Mouse (Mus musculus): ENCODE results near the gene Necab3. TPM values are rescaled to one million over a fixed set of nuclear protein-coding genes. Genes with fewer than 3 reads are reported as not detected.

The Necab3 gene
- polyA plus RNA-seq, 1 experiment from 2014 or later, result 1.2 TPM

DNA sequence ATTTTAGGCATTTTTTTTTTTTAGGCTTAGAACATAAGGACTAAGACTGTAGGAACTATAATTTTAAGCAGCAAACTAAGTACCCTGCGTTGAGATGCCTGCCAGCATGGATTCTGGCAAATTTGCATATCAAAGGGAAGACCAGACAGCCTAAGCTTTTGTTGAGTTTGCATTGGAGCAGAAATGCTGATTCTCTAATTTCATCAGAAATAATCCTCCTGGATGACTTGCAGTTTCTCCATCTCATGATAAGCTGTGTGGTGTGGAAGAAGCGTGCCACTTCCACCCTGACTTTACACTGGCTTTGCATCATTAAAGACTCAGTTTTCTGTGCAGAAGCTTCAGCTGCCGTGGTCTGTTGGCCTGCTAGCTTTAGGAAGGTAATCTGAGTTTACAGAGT lies 25.8 kb downstream of the Necab3 start:
- Histone ChIP-seq H3K27me3 (replicated peaks) (no peaks in the 10 kb centered on the region), H3K4me2 (replicated peaks) (no peak overlapping the region), H3K9ac (no peak overlapping the region), H3K4me1 (replicated peaks) (no peaks in the 10 kb centered on the region), H3K36me3 (peaks cover 23% of the 10 kb centered on the region), H3K27ac (no peak overlapping the region), H3K4me3 (replicated peaks) (no peak overlapping the region), H3K9me3 (no peaks in the 10 kb centered on the region)
- 70% methylated on average over 3 of the region's 3 CpGs for WGBS
- no peak for ATAC-seq

DNA sequence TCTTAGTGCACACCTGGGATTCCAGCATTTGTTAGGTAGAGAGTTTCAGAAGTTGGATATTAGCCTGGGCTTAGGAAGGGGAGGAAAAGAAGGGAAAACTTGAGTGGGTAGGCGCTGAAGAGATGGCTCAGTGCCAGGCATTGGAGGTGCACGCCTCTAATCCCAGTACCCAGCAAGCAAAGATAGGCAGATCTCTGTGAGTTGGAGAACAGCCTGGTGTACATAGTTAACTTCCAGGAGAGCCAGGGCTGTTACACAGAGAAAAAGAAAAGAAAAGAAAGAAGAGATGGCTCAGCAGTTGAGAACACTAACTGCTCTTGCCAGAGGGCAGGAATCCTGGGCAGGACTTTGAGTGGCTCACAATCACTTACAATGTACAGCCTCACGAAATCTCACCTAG lies 32.2 kb downstream of the Necab3 start:
- Histone ChIP-seq H3K4me3 (replicated peaks) (no peak overlapping the region), H3K27me3 (replicated peaks) (no peaks in the 10 kb centered on the region), H3K4me1 (replicated peaks) (no peaks in the 10 kb centered on the region), H3K27ac (no peak overlapping the region), H3K9me3 (no peaks in the 10 kb centered on the region), H3K36me3 (peaks cover 17% of the 10 kb centered on the region), H3K4me2 (replicated peaks) (no peak overlapping the region), H3K9ac (no peak overlapping the region)
- no peak for ATAC-seq
- WGBS, result 78% methylated on average over 3 of the region's 3 CpGs

DNA sequence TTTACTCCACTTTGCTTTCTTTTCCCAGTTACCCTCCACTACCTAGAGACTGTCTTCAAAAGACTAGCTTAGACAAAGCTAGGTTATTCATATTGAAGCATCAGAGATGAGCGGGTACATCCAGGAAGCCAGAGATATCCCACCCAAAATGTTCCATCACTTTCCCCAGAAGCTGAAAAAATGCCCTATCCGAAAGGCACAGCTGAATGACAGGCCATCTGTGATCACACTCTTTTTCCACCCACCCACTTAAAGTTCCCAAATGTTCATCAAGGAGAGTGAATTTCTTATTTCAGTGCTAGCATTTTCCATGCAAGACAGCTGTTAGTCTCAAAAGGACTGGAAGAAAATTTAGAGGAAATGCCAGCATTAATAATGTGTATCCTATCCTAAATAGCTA lies 33.4 kb downstream of the Necab3 start:
- WGBS, result 90% methylated on average over 2 of the region's 2 CpGs
- Histone ChIP-seq H3K36me3 (peaks cover 9% of the 10 kb centered on the region), H3K27ac (no peak overlapping the region), H3K4me2 (replicated peaks) (no peak overlapping the region), H3K4me1 (replicated peaks) (no peaks in the 10 kb centered on the region), H3K9me3 (no peaks in the 10 kb centered on the region), H3K4me3 (replicated peaks) (no peak overlapping the region), H3K9ac (no peak overlapping the region), H3K27me3 (replicated peaks) (no peaks in the 10 kb centered on the region)
- ATAC-seq, result no peak

DNA sequence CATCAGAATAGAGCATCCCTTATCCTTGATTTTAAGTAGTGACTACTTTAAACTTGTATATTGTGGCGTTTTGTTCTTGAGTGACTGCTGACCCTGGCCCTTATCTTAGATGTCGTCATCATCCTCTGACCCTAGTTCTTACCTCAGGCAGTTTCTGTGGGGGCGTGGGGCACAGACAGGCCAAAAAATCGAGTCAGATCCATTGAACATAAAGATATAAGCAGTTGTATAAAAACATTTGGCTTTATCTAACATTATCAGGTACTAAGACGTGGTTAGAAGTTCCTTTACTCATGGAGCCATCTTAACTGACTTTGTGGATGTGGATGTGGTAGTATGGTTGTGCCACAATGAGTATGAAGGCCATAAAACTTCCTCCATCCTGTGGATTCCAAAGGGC lies 36.4 kb downstream of the Necab3 start:
- no peak overlapping the region for H3K4me3 ChIP-seq (replicated peaks)
- H3K36me3 ChIP-seq, result peaks cover 6% of the 10 kb centered on the region; the same call in 1 of the 2 replicates
- no peak overlapping the region for H3K4me2 ChIP-seq (replicated peaks)
- 91% methylated on average over 5 of the region's 5 CpGs for WGBS
- H3K4me1 ChIP-seq (replicated peaks), result no peaks in the 10 kb centered on the region
- H3K27ac ChIP-seq, result no peak overlapping the region
- no peaks in the 10 kb centered on the region for H3K27me3 ChIP-seq (replicated peaks)
- no peak for ATAC-seq
- H3K9me3 ChIP-seq, result no peaks in the 10 kb centered on the region
- H3K9ac ChIP-seq, result no peak overlapping the region

DNA sequence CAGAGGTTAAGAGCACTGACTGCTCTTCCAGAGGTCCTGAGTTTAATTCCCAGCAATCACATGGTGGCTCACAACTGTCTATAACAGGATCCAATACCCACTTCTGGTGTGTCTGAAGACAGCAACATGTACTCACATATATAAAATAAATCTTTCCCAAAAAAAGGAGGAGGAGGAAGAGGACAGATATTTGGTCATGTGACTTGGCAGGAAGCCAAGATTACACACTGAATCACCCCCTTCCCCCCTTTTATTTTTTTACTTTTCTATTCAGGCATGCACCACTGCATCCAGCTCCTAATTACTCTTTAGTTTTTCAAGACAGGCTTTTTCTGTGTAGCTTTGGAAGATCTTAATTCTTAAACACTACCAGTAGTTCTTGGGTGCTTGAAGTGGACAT lies 37.2 kb downstream of the Necab3 start:
- Histone ChIP-seq H3K27me3 (replicated peaks) (no peaks in the 10 kb centered on the region), H3K4me3 (replicated peaks) (no peak overlapping the region), H3K27ac (no peak overlapping the region), H3K4me1 (replicated peaks) (no peaks in the 10 kb centered on the region), H3K4me2 (replicated peaks) (no peak overlapping the region), H3K36me3 (peaks cover 6% of the 10 kb centered on the region; the same call in 1 of the 2 replicates), H3K9me3 (no peaks in the 10 kb centered on the region), H3K9ac (no peak overlapping the region)
- ATAC-seq, result no peak

DNA sequence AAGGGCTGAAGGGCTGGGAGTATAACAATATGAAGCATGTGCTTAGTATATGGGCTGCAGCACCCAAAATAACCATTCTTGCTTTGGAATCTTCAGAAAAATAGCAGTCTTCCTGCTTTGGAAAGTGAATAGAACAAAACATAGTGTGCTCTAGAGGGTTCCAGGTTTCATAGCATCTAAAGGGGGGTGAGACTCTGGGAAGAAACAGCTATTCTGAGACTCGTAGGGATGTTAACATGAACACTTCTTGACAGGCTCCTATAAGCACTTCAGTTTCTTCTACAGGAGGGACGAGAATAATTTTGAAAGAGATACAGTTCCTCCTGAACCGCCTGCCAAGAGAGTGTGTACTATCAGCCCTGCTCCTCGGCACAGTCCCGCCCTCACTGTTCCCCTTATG lies 41.3 kb downstream of the Necab3 start:
- H3K4me1 ChIP-seq (replicated peaks), result no peaks in the 10 kb centered on the region
- WGBS, result 84% methylated on average over 5 of the region's 5 CpGs
- no peaks in the 10 kb centered on the region for H3K36me3 ChIP-seq
- no peak overlapping the region for H3K4me3 ChIP-seq (replicated peaks)
- H3K27me3 ChIP-seq (replicated peaks), result no peaks in the 10 kb centered on the region
- H3K27ac ChIP-seq, result no peak overlapping the region
- no peaks in the 10 kb centered on the region for H3K9me3 ChIP-seq
- no peak overlapping the region for H3K9ac ChIP-seq
- ATAC-seq, result no peak
- H3K4me2 ChIP-seq (replicated peaks), result no peak overlapping the region

DNA sequence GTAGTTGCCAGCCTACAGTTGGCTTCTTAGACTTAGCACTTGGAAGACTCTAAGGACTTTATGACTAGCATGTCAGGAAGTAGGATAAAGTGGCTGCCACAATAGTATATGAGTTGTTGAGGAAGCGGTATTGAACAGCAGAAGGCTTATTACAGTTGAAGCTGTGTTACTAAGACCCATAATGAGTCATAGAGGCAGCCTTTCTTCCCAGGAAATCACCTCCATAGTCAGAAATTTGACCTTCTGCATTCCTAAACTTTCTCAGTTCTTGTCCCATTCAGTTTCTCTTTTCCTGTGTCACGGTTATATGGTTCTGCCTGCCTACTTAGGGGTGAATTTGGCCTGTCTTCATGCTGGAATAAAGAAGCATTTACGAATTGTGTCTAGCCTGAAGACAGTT lies 41.7 kb downstream of the Necab3 start:
- WGBS, result 86% methylated on average over 3 of the region's 3 CpGs
- Histone ChIP-seq H3K36me3 (no peaks in the 10 kb centered on the region), H3K27me3 (replicated peaks) (no peaks in the 10 kb centered on the region), H3K27ac (no peak overlapping the region), H3K4me2 (replicated peaks) (no peak overlapping the region), H3K4me3 (replicated peaks) (no peak overlapping the region), H3K9ac (no peak overlapping the region), H3K9me3 (no peaks in the 10 kb centered on the region), H3K4me1 (replicated peaks) (no peaks in the 10 kb centered on the region)
- no peak for ATAC-seq

DNA sequence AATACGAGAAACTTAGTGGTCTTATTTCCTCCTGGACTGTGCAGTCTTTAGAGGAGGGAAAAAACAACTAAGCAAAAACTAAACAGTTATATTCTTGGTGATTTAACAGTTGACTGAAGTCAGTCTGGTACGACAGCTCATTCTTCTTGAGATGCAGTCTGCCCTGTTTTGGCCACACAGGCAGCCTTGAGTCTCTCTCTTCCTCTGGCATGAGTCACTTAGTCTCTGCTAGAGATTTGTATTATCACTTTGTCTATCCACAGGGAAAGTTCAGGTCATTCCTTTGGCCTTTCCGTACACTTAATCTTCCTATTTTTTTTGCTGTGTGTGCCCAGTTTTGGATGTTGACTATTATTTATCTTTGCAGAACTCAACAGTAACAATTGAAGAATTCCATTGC lies 48.5 kb downstream of the Necab3 start:
- H3K36me3 ChIP-seq, result peaks cover 6% of the 10 kb centered on the region
- no peak for ATAC-seq
- 95% methylated on average over 3 of the region's 3 CpGs for WGBS

DNA sequence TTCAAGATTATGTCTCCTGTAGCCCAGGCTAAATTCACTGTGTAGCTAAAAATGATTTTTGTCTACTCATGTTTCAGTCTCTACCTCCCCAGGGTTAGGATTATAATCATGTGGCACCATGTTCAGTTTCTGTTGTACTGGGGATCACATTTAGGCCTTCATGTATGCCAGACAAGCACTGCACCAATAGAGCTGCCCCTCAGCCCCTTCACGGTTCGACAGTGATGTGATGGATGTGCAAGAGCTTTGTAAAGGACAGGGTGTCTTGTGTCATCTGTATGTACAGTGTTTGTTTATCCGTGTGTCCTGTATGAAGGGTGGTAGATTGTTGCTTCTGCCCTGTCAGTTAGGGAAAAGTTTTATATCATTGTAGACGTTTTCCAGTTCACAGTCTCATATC lies 50.2 kb downstream of the Necab3 start:
- WGBS, result 86% methylated on average over 4 of the region's 4 CpGs
- no peak overlapping the region for H3K27ac ChIP-seq
- H3K4me1 ChIP-seq (replicated peaks), result no peaks in the 10 kb centered on the region
- no peaks in the 10 kb centered on the region for H3K27me3 ChIP-seq (replicated peaks)
- H3K36me3 ChIP-seq, result peaks cover 6% of the 10 kb centered on the region
- no peak for ATAC-seq
- H3K9me3 ChIP-seq, result no peaks in the 10 kb centered on the region
- H3K4me2 ChIP-seq (replicated peaks), result no peak overlapping the region
- no peak overlapping the region for H3K9ac ChIP-seq
- H3K4me3 ChIP-seq (replicated peaks), result no peak overlapping the region

More for the DNA sequence above, 48.5 kb downstream of the Necab3 start:
- Histone ChIP-seq H3K4me2 (replicated peaks) (no peak overlapping the region), H3K4me1 (replicated peaks) (no peaks in the 10 kb centered on the region), H3K27me3 (replicated peaks) (no peaks in the 10 kb centered on the region), H3K9me3 (no peaks in the 10 kb centered on the region), H3K27ac (no peak overlapping the region), H3K4me3 (replicated peaks) (no peak overlapping the region), H3K9ac (no peak overlapping the region)

DNA sequence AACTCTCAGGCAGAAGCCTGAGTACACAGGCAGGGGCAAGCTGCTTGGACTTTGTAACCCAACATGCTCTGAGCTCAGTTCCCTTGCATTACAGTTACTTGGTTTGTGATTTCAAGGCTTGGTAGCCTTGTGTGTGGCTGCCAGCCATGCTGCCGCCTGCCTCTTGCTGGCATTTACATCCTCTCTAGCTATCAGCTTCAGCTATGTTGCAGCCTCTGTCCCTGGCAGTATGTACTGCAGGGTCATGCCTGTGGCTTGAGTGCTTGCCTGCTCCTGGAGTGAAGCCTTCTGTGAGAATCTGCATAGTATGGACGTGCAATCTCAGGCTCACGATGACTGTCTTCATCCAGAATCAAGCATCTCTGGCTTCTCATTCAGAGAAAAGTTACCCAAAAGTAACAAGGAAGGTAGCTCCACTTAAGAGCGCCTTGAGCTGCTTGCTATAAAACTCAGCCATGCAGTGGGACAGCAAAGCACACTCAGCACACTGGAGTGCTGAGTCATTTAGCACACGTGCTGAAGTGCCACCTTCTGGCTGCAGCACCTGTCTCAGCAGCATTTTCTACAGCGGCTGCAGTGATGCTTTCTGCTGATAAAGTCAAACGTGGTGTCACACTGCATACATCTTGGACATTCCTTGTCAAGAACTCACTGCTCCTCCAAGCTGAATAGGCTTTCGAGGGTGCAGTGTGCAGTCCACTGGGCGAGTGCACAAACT lies 51.0 kb downstream of the Necab3 start:
- peaks cover 6% of the 10 kb centered on the region for H3K36me3 ChIP-seq
- peak; percentile 72 for ATAC-seq

DNA sequence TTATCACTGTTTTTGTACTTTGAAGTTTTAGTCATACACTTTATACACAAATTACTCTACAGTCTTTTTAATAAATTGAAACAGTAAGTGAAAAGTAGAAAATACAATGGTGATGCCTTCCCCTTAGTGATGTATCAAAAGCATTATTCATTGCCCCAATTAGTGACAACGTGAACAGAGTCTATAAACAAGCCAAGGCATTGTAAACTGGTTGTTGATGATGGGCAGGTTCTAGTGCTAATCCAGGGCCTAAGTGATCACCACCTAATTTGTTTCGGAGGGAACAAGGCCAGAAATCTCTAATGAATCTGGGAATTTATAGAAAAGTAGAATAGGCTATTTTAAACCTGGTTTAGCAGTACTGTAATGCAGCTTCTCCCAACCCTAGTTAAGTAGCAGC lies 51.6 kb downstream of the Necab3 start:
- Histone ChIP-seq H3K36me3 (peaks cover 6% of the 10 kb centered on the region), H3K4me2 (replicated peaks) (no peak overlapping the region), H3K9ac (no peak overlapping the region), H3K27me3 (replicated peaks) (no peaks in the 10 kb centered on the region), H3K4me3 (replicated peaks) (no peak overlapping the region), H3K27ac (no peak overlapping the region), H3K9me3 (no peaks in the 10 kb centered on the region), H3K4me1 (replicated peaks) (no peaks in the 10 kb centered on the region)
- no peak for ATAC-seq
- WGBS, result 64% methylated on average over 2 of the region's 2 CpGs

More for the DNA sequence above, 51.0 kb downstream of the Necab3 start:
- WGBS, result 68% methylated on average over 9 of the region's 9 CpGs
- no peaks in the 10 kb centered on the region for H3K4me1 ChIP-seq (replicated peaks)
- no peak overlapping the region for H3K9ac ChIP-seq
- no peak overlapping the region for H3K4me2 ChIP-seq (replicated peaks)
- H3K27ac ChIP-seq, result no peak overlapping the region
- H3K9me3 ChIP-seq, result no peaks in the 10 kb centered on the region
- H3K27me3 ChIP-seq (replicated peaks), result no peaks in the 10 kb centered on the region
- no peak overlapping the region for H3K4me3 ChIP-seq (replicated peaks)

DNA sequence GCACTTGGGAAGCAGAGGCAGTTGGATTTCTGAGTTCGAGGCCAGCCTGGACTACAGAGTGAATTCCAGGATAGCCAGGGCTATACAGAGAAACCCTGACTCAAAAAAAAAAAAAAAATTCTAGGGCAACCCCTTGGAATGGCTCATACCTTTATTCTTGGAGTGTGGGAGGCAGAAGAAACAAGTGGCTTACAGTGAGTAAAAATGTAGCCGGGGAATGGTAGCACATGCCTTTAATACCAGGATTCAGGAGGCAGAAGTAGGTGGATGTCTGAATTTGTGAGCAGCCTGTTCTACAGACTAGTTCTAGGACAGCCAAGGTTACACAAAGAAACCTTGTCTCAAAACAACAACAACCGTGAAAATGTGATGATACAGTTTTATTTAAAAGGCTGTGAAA lies 57.9 kb downstream of the Necab3 start:
- no peak overlapping the region for H3K4me2 ChIP-seq (replicated peaks)
- H3K4me1 ChIP-seq (replicated peaks), result no peaks in the 10 kb centered on the region
- no peak overlapping the region for H3K9ac ChIP-seq
- H3K27ac ChIP-seq, result no peak overlapping the region
- no peaks in the 10 kb centered on the region for H3K27me3 ChIP-seq (replicated peaks)
- 89% methylated on average over 3 of the region's 3 CpGs for WGBS
- no peaks in the 10 kb centered on the region for H3K36me3 ChIP-seq
- H3K9me3 ChIP-seq, result no peaks in the 10 kb centered on the region
- H3K4me3 ChIP-seq (replicated peaks), result no peak overlapping the region
- no peak for ATAC-seq

DNA sequence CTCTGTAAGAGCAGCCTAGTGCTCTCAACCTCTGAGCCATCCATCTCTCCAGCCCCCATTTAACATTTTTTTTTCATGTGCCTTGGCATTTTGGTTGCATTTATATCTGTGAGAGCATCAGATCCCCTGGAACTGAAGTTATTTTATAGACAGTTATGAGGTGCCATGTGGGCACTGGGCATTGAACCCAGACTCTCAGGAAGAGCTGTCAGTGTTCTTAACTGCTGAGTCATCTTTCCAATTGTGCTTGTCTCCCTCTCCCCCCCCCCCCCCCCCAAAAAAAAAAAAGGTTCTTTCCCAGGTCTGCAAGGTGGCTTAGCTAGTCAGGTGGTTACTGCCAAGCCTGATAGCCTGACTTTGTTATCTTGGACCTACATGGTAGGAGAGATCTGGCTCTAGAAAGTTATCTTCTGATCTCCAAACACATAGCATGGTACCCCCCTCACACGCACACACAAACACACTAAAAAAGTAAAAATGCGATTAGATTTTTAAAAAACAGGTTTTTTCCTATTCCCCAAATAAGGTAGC lies 58.9 kb downstream of the Necab3 start:
- no peaks in the 10 kb centered on the region for H3K27me3 ChIP-seq (replicated peaks)
- no peak overlapping the region for H3K27ac ChIP-seq
- no peak overlapping the region for H3K9ac ChIP-seq
- no peak overlapping the region for H3K4me2 ChIP-seq (replicated peaks)
- 100% methylated on average over 2 of the region's 2 CpGs for WGBS
- H3K4me1 ChIP-seq (replicated peaks), result no peaks in the 10 kb centered on the region
- H3K9me3 ChIP-seq, result no peaks in the 10 kb centered on the region
- no peak for ATAC-seq
- H3K4me3 ChIP-seq (replicated peaks), result no peak overlapping the region
- no peaks in the 10 kb centered on the region for H3K36me3 ChIP-seq

All from intestine, embryonic 15.5 days (tissue).